Mouse (Mus musculus) intestine, embryonic 14.5 days (tissue): ENCODE measurements around the gene Coq9. TPM values are rescaled to one million over a fixed set of nuclear protein-coding genes. Genes with fewer than 3 reads are reported as not detected.

ENCODE experiments used
- ATAC-seq: fragments of 200-750 bp; cut with Nextera tagmentation; replicated peaks from 2 replicates; pipeline ENCODE4 v1.8.0; 2017; ENCODE audit warnings: low read depth, moderate number of reproducible peaks, moderate TSS enrichment, moderate library complexity; ENCODE audit not compliant: low FRiP score, low TSS enrichment
- DNase-seq: peaks from one replicate; pipeline ENCODE4 v3.0.0-alpha.2; 2018; ENCODE audit warnings: low spot score
- H3K27ac ChIP-seq: fragments of 300-500 bp; sonication (generic); 2 replicates; pipeline ENCODE4 v1.5.1; 2014; ENCODE audit warnings: low read depth, mild to moderate bottlenecking, control low read depth
- H3K27me3 ChIP-seq: fragments of 300-500 bp; sonication (generic); replicated peaks from 2 replicates; pipeline ENCODE4 v1.6.1; 2014; ENCODE audit warnings: low read length, control low read depth; ENCODE audit not compliant: control insufficient read depth, insufficient read depth
- H3K36me3 ChIP-seq: fragments of 300-500 bp; sonication (generic); 2 replicates; pipeline ENCODE4 v1.6.1; 2014; ENCODE audit warnings: low read length, control low read depth; ENCODE audit not compliant: control insufficient read depth, insufficient read depth
- H3K4me1 ChIP-seq: fragments of 300-500 bp; sonication (generic); replicated peaks from 2 replicates; pipeline ENCODE4 v1.6.1; 2014; ENCODE audit warnings: low read length, control low read depth, mixed read lengths; ENCODE audit not compliant: control insufficient read depth, insufficient read depth
- H3K4me2 ChIP-seq: fragments of 300-500 bp; sonication (generic); 2 replicates; pipeline ENCODE4 v1.6.1; 2014; ENCODE audit warnings: low read length
- H3K4me3 ChIP-seq: fragments of 300-500 bp; sonication (generic); 2 replicates; pipeline ENCODE4 v1.5.1; 2014; ENCODE audit warnings: low read depth, low read length, control low read depth, mixed read lengths
- H3K9ac ChIP-seq: fragments of 300-500 bp; sonication (generic); 2 replicates; pipeline ENCODE4 v1.6.1; 2014; ENCODE audit warnings: mild to moderate bottlenecking, low read length
- H3K9me3 ChIP-seq: fragments of 300-500 bp; sonication (generic); 2 replicates; pipeline ENCODE4 v1.6.1; 2016; ENCODE audit warnings: low read length, control low read depth; ENCODE audit not compliant: control insufficient read depth
- WGBS: fragments of 180-500 bp; shearing (Covaris S2); extraction: QIAGEN DNeasy Blood & Tissue Kit; methylation state at CpG from one replicate; pipeline ENCODE4 v1.1.7; 2014; 5-methylcytosine and 5-hydroxymethylcytosine counted together
- polyA plus RNA-seq: library from polyadenylated mRNA; unstranded; fragments of >200 nt; fragmentation: Nextera tagmentation; extraction: Ambion mirVana; gene quantifications from 2 replicates; pipeline ENCODE4 v1.2.1, GENCODE M21; 2014

Coq9 gene
- polyA plus RNA-seq, 1 experiment from 2014 or later = 83.4 TPM

DNA sequence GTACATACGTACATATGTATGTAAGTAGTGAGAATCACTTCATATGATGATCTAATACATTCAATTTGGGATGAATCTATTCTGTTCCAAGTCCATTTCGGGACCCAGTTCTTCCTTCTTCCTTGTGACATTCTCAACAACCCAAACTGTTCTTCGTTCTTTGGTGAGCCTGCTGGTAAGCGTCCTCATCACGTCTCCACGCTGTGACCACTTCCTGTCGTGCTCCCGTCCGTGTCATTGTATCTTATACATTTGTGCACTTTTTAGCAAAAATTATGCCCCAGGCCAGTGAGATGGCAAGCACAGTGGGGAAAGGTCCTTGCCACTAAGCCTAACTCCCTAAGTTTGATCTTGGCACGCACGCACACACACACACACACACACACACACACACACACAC is 20.2 kb upstream of the Coq9 start:
- WGBS = 89% methylated on average over 11 of the region's 11 CpGs

DNA sequence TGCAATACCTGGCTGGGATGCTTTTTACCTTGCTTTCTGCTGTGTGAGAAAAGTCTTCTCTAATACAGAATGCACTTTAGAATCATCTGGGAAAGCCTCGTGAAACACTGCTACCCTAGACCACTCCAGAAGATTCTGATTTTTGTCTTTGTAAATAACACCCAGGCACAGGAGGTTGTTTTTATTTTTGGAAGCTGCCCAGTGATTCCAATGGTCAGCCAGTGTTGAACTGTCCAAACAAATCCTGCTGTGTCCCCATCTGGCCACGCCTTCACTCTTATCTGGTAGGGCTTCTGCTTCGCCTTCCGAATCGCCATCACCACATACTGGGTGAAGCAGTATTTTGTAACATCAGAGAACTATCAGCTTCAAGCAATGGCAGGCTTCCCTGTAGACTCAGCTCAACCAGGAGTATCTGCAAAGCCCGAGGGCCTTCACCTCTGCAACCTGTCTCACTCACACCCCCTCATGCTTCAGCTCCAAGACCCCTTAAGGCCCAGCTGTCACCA is 18.4 kb upstream of the Coq9 start:
- Histone ChIP-seq H3K27me3 (no peaks in the 10 kb centered on the region), H3K4me3 (no peak overlapping the region), H3K9ac (no peak overlapping the region), H3K9me3 (no peaks in the 10 kb centered on the region), H3K4me1 (no peaks in the 10 kb centered on the region), H3K36me3 (peaks cover 36% of the 10 kb centered on the region), H3K27ac (no peak overlapping the region), H3K4me2 (no peak overlapping the region)
- ATAC-seq (no peak), DNase-seq (no peak)
- WGBS = 76% methylated on average over 6 of the region's 6 CpGs

More for the DNA sequence above, 20.2 kb upstream of the Coq9 start:
- Histone ChIP-seq H3K4me2 (no peak overlapping the region), H3K4me3 (no peak overlapping the region), H3K36me3 (peaks cover 19% of the 10 kb centered on the region), H3K4me1 (no peaks in the 10 kb centered on the region), H3K27me3 (no peaks in the 10 kb centered on the region), H3K9ac (no peak overlapping the region), H3K27ac (no peak overlapping the region), H3K9me3 (no peaks in the 10 kb centered on the region)
- ATAC-seq (no peak), DNase-seq (no peak)

GRCm38 (mm10) chr8:94820553-94820952 is 17.6 kb upstream of the Coq9 start:
- DNase-seq (no peak), ATAC-seq (no peak)
- no peaks in the 10 kb centered on the region for H3K4me1 ChIP-seq
- 80% methylated on average over 7 of the region's 7 CpGs for WGBS
- H3K9me3 ChIP-seq = no peaks in the 10 kb centered on the region
- no peak overlapping the region for H3K27ac ChIP-seq
- H3K4me3 ChIP-seq = no peak overlapping the region
- no peaks in the 10 kb centered on the region for H3K27me3 ChIP-seq
- peaks cover 43% of the 10 kb centered on the region for H3K36me3 ChIP-seq
- no peak overlapping the region for H3K9ac ChIP-seq
- no peak overlapping the region for H3K4me2 ChIP-seq

GRCm38 (mm10) chr8:94821381-94821780 is 16.7 kb upstream of the Coq9 start:
- H3K27me3 ChIP-seq = no peaks in the 10 kb centered on the region
- no peak overlapping the region for H3K4me2 ChIP-seq
- no peak overlapping the region for H3K9ac ChIP-seq
- H3K36me3 ChIP-seq = peaks cover 52% of the 10 kb centered on the region
- no peak overlapping the region for H3K4me3 ChIP-seq
- H3K27ac ChIP-seq = no peak overlapping the region
- no peaks in the 10 kb centered on the region for H3K4me1 ChIP-seq
- no peak for ATAC-seq
- no peaks in the 10 kb centered on the region for H3K9me3 ChIP-seq
- no peak for DNase-seq
- 94% methylated on average over 2 of the region's 2 CpGs for WGBS

- Histone ChIP-seq H3K4me3 (no peak overlapping the region), H3K27me3 (no peaks in the 10 kb centered on the region), H3K9me3 (no peaks in the 10 kb centered on the region), H3K27ac (no peak overlapping the region), H3K4me2 (no peak overlapping the region), H3K9ac (no peak overlapping the region), H3K36me3 (peaks cover 64% of the 10 kb centered on the region), H3K4me1 (no peaks in the 10 kb centered on the region)
- DNase-seq (peak; percentile 74), ATAC-seq (peak; percentile 58)
- WGBS = 78% methylated on average over 23 of the region's 23 CpGs
These were observed 15.2 kb upstream of the Coq9 start for GRCm38 (mm10) chr8:94822637-94823560.

DNA sequence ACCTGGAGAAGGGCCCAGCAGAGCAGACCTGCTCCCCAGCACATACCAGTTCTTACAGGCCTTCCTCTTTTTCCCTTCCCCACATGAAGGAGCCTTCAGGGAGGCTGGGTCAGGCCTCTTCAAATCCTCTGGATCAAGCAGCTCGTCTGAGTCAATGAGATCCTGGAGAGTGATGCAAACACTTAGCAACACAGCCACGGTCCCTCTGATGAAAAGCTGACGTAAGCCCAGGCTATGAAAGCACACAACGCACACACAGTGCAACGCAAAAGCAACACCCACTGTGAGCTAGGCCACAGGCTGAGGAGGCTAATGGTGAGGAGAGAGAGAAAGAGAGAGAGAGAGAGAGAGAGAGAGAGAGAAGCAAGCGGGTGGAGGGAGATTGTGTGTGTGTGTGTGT is 13.0 kb upstream of the Coq9 start:
- Histone ChIP-seq H3K4me1 (no peaks in the 10 kb centered on the region), H3K4me3 (no peak overlapping the region), H3K4me2 (no peak overlapping the region), H3K27ac (no peak overlapping the region), H3K27me3 (no peaks in the 10 kb centered on the region), H3K9ac (no peak overlapping the region), H3K9me3 (no peaks in the 10 kb centered on the region), H3K36me3 (peaks cover 77% of the 10 kb centered on the region)
- no peak for ATAC-seq
- no peak for DNase-seq
- WGBS = 88% methylated on average over 6 of the region's 6 CpGs

- H3K9me3 ChIP-seq = no peaks in the 10 kb centered on the region
- no peaks in the 10 kb centered on the region for H3K4me1 ChIP-seq
- H3K9ac ChIP-seq = no peak overlapping the region
- no peak overlapping the region for H3K27ac ChIP-seq
- 94% methylated on average over 5 of the region's 5 CpGs for WGBS
- H3K36me3 ChIP-seq = peaks cover 77% of the 10 kb centered on the region
- no peaks in the 10 kb centered on the region for H3K27me3 ChIP-seq
- H3K4me3 ChIP-seq = no peak overlapping the region
- ATAC-seq (no peak), DNase-seq (no peak)
- H3K4me2 ChIP-seq = no peak overlapping the region
These were observed 11.9 kb upstream of the Coq9 start for GRCm38 (mm10) chr8:94826210-94826609.

DNA sequence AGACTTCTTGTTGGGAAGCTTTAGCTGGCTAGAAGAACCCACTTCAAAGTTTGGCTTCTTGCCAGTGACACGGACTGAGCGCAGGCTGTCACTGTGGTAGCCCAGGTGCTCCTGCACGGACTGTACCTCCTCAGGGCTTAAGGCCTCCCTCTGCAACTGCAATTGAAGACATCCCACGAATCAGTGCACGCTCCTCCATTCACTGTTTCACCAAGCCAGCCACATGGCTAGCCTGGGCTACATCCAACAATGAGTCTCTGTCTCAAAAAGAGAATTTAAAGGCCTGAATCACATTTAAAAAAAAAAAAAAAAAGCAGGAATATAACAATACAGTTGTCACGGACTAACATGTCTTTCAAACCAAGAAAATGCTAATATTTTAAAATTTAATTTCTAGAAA is 9.8 kb upstream of the Coq9 start:
- H3K9me3 ChIP-seq = no peaks in the 10 kb centered on the region
- no peak overlapping the region for H3K27ac ChIP-seq
- DNase-seq = no peak
- H3K4me2 ChIP-seq = no peak overlapping the region
- no peak for ATAC-seq
- peaks cover 79% of the 10 kb centered on the region for H3K36me3 ChIP-seq
- H3K9ac ChIP-seq = no peak overlapping the region
- no peak overlapping the region for H3K4me3 ChIP-seq
- H3K27me3 ChIP-seq = no peaks in the 10 kb centered on the region
- H3K4me1 ChIP-seq = no peaks in the 10 kb centered on the region
- 91% methylated on average over 6 of the region's 6 CpGs for WGBS
